Mouse (Mus musculus): ENCODE data around the gene Tmem165.
A peak's percentile ranks its signal among the peaks of the same experiment; 100 is the strongest.

Gene Tmem165

GRCm38 (mm10) chr5:76171039-76171438 lies 12.6 kb upstream of the Tmem165 start:
- DNase-seq (ENCODE audit: low read depth, low spot score), result no peak

DNA sequence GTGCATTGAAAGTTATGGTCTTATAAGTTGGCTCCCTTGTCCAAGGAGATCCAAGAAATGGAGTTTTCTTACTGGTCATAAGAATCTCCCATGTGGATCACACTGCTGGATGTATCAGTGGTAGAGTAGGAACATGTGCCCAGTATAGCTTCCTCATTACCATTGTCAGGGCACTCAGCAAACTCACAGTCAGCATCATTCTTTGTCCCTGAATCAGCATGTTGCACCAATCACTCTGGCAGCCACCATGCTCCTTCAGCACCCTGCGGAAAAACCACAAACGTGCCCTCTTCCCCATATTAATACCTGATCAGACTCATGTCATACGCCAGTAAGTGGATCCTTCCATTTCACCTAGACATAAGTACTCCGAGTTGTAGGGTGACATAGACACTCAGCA lies 8.6 kb upstream of the Tmem165 start:
- DNase-seq (ENCODE audit: low read depth, low spot score), result no peak

DNA sequence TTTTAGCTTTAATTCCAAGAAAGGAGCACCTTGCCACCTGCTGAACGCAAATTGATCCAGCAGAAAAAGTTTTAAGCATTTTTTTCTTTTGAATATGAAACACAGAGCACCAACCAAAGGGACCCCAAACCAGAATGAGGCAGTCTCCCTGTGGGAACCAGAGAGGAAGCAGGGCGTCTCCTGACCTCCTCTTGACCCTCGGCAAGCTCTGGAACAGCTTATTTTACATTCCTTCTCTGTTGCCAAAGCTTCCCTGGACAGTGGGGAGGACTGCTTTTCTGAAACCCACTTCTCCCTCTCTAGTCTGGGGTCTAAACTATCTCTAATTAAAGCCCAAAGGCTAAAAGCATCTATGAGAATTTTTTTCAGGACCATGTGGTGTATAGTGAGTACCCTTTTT lies 7.3 kb upstream of the Tmem165 start:
- DNase-seq (ENCODE audit: low read depth, low spot score), result no peak

DNA sequence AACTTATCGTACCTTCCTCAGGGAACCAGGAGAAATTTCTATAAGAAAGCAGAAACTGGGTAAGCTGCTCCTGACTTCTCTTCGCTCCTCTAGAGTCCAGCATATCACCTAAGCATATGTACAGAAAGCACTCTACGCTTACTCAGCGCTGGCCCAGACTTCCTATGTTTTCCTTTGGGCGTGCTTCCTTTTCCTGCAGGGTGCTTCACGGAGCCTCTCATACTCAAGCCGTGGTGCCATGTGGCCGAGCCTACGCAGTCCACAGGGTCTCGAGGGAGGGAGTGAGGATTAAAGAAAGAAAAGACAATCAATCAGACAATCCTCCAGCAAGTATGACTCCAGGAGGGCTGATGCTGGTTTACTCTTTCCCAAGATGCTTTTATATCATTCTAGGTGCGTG lies 6.8 kb upstream of the Tmem165 start:
- DNase-seq (ENCODE audit: low read depth, low spot score), result no peak

DNA sequence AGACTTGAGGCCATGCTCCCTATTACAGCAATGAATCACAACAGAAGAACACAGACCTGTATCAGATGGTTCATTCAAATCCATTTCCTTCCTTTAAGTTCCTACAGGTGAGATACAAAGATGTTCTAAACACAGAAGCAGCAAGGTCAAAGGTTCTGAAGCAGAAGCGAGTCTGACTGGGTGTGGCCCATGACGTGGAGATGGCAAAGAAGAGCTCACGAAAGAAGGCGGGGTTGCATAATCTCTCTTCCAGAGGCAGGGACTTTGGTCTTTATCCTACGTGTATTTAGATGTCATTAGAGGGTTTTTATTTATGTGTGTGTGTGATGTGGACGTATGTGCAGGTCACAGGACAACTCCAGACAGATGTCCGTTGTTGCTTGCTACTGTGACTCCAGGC lies 6.0 kb upstream of the Tmem165 start:
- no peak for DNase-seq (ENCODE audit: low read depth, low spot score)

DNA sequence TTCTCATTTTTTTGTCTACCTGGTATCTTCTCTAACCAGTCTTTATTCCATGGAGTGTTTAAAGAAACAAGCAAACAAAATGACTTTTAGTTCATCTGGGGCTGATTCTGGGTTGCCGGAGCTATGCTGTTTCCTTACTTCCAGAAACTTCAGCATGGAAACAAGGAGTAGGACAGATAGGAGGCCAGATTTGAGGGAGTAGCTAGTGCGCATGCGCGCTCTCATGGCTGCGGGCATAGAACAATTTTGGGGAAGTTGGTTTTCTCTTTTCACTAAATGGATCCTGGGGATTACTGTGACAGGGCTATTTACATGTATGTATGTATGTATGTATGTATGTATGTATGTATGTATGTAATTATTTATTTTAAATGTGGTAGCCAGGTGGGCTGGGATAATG lies 4.5 kb upstream of the Tmem165 start:
- DNase-seq (ENCODE audit: low read depth, low spot score), result no peak

GRCm38 (mm10) chr5:76179791-76180190 lies 3.9 kb upstream of the Tmem165 start:
- no peak for DNase-seq (ENCODE audit: low read depth, low spot score)

- DNase-seq (ENCODE audit: low read depth, low spot score), result no peak
These were observed 1.4 kb upstream of the Tmem165 start for GRCm38 (mm10) chr5:76182326-76182725.

GRCm38 (mm10) chr5:76183043-76183749 lies 484 bp upstream of the Tmem165 start:
- peak; percentile 8 for DNase-seq (ENCODE audit: low read depth, low spot score)

DNA sequence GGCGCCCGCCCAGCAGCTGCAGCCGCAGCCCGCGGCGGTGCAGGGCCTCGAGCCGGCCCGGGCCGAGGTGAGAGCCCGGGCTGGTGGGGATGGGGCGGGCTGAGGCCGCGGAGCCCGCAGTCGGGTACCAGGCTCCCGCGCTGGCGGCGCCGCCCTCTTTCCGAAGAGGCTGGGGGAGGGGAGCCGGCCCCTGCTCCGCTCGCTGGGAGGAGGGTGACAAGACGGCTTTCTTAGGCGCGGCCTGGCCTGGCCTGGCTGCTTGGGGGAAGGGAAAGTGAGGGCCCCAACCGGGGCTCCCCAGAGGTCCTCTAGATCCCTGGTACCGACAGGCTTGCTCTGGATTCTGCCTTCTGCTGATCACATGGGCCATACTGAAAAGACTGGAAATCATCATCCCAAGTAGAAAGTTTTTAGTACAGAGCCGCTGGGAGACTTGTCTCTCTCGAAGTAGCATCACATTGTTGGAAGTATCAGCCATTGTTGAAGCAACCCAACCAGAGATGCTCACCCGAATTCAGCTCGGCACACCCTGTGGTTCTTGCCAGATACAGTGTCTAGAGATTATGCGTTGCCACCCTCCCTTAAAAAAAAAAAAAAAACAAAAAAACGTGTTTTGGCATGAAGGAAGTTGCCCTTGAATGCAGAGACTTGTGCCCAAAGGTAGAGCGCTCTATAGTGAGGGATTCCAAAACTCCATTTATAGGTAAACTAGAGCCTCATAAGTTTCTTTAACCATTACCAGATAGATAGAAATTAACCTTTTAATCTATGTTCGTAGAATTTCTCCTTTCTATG lies 803 bp downstream of the Tmem165 start:
- DNase-seq (ENCODE audit: low read depth, low spot score), result peak; percentile 60

DNA sequence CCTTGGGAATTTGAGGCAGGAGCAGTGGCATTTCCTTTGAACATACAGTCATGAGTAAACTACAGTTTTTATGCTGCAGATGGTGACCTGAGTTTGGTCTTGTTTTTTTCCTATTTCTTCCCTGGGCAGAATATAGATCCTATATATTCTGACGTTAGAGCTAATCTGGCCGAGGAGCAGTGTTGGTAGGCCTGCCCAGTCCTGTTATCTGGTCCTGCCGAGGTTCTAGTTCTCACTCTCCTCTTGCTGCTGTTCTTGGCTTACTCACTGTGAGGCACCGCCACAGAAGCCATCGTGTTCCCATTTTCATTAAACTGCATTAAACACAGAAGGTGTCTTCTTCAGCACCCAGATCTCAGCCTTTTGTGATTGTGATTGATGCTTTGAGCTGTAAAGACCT lies 4.2 kb downstream of the Tmem165 start:
- DNase-seq (ENCODE audit: low read depth, low spot score), result no peak

GRCm38 (mm10) chr5:76190609-76191008 lies 6.9 kb downstream of the Tmem165 start:
- DNase-seq (ENCODE audit: low read depth, low spot score), result no peak

DNA sequence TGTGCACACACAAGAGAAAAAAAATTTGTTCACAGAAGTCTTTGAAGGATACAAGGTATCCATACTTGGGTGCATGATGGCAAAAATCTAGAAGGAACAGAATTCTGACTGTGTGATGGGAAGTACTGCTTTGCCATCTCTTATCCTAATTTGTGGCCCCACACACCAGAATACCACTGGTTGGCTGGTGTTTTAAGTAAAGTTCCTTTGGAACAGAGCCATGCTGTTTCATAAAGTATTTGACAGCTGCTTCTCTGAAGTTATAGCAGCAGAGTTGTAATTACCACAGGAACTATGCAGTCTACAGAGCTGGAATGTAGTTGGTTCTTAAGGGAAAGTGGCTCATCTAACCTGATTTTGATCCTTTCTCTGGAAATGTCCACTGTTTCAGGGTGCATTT lies 9.4 kb downstream of the Tmem165 start:
- DNase-seq (ENCODE audit: low read depth, low spot score), result no peak

DNA sequence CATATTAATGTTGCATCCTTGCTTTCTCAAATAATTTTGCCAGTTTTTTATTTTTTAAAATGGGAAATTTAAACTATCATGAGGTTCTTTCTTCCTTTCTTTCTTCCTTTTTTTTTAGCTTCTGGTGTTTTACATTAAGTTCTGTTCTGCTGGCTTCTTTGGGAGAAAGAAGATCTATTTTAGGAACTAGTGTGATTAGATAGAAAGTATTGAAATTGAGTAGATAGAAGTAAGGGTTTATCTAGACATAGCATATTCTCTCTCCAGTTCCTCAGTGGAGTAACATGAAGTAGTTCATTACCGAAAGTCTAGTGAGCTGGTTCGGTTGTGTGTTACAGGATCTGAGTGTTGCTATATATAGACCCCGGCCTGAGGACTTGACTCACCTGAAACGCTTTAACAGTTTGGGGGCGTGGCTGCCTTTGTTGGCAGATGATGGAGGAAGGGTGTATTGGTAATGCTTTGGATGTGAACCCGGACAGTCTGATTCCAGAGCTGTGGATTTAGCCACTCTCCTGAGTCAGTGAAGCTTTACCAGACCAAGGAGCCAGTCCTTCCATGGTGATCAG lies 10.8 kb downstream of the Tmem165 start:
- peak; percentile 18 for DNase-seq (ENCODE audit: low read depth, low spot score)

DNA sequence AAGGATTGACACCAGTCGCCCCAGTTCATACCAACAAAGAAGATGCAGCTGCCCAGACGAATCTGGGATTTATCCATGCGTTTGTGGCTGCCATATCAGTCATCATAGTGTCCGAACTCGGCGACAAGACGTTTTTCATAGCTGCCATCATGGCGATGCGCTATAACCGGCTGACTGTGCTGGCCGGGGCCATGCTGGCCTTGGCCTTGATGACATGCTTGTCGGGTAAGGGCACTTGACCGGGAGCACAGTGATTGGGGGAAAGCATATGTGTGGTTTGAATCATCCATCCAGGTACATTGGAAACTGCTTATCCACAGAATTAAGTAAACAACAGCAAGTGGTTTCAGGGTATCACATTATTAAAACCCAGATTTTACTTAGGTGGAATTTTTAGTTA lies 15.7 kb downstream of the Tmem165 start:
- no peak for DNase-seq (ENCODE audit: low read depth, low spot score)

DNA sequence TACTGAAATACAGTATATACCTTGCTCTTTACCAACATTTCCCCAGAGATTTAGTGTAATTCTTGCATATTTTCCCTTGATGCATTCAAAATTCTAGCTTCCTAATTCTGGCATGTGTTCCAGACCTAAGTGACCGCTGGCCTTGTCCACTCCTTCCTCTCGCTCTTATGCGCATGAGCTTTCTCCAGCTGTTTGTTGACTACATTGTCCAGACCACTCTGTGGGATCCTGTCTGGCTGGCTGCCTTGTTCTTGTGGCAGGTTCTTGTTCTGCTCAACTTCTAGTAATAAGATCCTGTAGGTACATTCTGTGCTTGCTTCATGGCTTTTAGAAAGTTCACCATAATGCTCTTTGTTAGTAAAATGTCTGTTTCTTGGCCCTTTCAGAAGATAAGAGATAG lies 19.5 kb downstream of the Tmem165 start:
- DNase-seq (ENCODE audit: low read depth, low spot score), result no peak

- DNase-seq (ENCODE audit: low read depth, low spot score), result no peak
These were observed 22.2 kb downstream of the Tmem165 start for GRCm38 (mm10) chr5:76205886-76206285.

DNA sequence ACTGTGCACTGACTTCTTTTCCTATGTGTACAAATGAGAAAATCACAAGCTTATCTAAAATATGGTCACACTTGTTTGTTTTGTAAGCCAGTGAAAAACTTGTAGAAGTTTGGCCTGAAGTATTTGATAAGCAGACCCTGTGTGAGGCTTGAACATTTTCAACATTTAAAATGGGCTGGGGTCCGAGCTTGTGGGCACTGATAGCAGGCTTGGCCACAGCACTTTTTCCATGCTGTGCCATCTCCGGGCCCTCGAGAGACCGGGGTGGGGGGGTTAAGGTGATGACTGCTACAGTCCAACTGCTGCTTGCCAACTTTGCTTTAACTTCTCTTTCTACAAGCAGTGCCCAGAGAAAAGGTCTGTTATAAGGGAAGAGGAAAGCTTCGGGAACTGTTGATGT lies 24.4 kb downstream of the Tmem165 start:
- DNase-seq (ENCODE audit: low read depth, low spot score), result no peak

- peak; percentile 76 for DNase-seq (ENCODE audit: low read depth, low spot score)
These were observed 33.0 kb downstream of the Tmem165 start for GRCm38 (mm10) chr5:76216691-76217090.

- DNase-seq (ENCODE audit: low read depth, low spot score), result no peak
These were observed 47.6 kb downstream of the Tmem165 start for GRCm38 (mm10) chr5:76231171-76231855.

GRCm38 (mm10) chr5:76243274-76243673 lies 59.6 kb downstream of the Tmem165 start:
- DNase-seq (ENCODE audit: low read depth, low spot score), result no peak

DNA sequence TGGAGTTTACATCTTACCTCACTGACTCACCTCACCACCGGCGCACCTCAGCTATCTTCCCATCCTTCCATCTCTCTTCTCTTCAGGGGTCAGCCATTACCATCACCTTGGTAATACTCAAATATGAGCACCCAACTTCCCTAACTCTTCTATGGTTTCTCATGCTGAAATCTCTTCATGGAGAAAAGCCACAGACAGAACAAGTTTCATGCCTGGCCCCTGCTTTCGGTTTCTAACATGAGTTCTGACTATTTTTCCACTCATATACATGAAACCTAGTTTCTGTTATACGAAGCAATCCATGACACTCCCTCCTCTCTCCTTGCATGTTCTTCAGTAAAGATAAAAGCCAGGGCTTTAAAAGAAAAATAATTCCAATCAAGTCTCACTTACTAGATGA lies 60.2 kb downstream of the Tmem165 start:
- no peak for DNase-seq (ENCODE audit: low read depth, low spot score)

All from brain, adult 2 months (tissue).